Mouse (Mus musculus) midbrain, embryonic 11.5 days (tissue): Measurements from ENCODE around the gene Gm6370. TPM values are rescaled to one million over a fixed set of nuclear protein-coding genes. Genes with fewer than 3 reads are reported as not detected.

Experiments used
- polyA plus RNA-seq: library from polyadenylated mRNA; unstranded; fragments of >200 nt; fragmentation: Nextera tagmentation; extraction: Ambion mirVana; gene quantifications from 2 replicates; pipeline ENCODE4 v1.2.1, GENCODE M21; 2014

Gene Gm6370
- polyA plus RNA-seq, 1 experiment from 2014 or later = not detected

Other genes with a start within 250 kb of the Gm6370 start
- 6.3 and 6.4 TPM in 2 replicates for gene Wasf3, start 106.4 kb upstream of the Gm6370 start, polyA plus RNA-seq
- not detected in 2 replicates for gene Gm6408, start 9.4 kb upstream of the Gm6370 start, polyA plus RNA-seq
- not detected in 2 replicates for gene 4930449I24Rik, start 11.0 kb downstream of the Gm6370 start, polyA plus RNA-seq
- not detected in 2 replicates for gene Gm3402, start 22.8 kb downstream of the Gm6370 start, polyA plus RNA-seq
- not detected in 2 replicates for gene Gm3404, start 34.4 kb downstream of the Gm6370 start, polyA plus RNA-seq
- gene Gm3409, start 46.3 kb downstream of the Gm6370 start, polyA plus RNA-seq = not detected in 2 replicates
- gene Gm3415, start 64.8 kb downstream of the Gm6370 start, polyA plus RNA-seq = not detected in 2 replicates
- 0.36 and 0.39 TPM in 2 replicates for gene Gpr12, start 93.9 kb downstream of the Gm6370 start, polyA plus RNA-seq